Mouse (Mus musculus): Measurements from ENCODE around the gene Sowahb.

Sowahb gene

DNA sequence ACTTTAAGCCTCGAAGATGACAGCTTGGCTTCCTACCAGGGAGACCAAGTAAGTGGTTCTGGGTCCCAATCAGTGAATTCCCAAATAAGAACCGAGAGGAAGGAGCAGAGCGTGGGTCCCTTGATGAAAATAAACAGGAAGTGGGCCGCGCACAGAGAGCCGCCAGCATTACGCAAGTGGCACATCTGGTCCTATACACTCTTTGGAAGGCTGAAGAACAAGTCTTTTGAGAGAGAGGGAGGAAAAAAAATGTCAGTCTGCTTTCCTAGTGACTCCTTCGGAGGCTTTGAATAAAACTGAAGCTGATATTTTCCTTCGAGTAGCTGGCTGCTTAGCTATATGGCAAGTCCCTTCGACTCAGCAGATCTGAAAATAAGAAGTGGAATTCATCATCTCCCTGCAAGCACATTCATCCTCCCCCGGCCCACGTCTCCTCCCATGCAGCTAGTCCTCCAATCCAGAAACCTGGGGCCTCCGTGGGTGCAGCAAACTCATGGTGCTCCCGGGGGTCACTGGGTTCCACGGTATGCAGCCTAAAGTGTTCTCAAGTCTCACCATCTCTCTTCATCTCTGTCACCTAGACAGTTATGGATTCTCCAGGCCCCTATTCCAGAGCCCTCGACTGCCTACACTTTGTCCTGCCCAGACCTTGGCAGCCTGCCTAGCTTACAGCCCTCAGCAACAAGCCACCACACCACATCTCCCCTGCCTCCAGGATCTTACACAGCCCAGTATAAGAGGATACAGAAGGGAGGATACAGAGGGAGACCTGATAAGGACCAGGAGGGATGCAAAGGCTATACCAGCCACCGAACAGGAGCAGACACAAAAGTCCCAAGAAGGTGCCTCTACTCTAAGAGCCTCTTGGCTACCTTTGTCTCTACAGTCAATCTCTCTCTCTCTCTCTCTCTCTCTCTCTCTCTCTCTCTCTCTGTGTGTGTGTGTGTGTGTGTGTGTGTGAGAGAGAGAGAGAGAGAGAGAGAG, 43.8 kb downstream of the Sowahb start:
- no peak for DNase-seq

- DNase-seq: no peak
These were observed 44.8 kb downstream of the Sowahb start for GRCm38 (mm10) chr5:93000060-93000459.

- DNase-seq: no peak
These were observed 46.3 kb downstream of the Sowahb start for GRCm38 (mm10) chr5:92998494-92999016.

- peak; percentile 41 for DNase-seq
These were observed 47.2 kb downstream of the Sowahb start for GRCm38 (mm10) chr5:92997428-92998120.

DNA sequence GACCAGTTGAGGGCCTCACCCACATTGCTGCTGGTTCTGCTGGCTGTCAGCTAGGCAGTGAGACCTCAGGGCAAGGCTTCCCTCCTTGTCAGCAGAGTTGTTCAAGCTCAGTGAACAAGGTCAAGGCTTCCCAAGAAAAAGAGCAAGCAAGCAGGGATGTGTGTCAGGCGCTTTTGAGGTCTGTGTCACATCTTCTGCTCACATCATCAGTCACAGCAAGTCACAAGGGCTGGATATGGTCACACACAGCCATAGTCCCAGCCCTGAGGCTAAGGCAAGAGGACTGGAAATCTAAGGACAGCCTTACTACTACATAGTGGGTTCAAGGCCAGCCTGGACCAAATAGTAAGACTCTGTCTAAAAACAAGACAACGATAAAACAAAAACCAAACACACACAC, 50.0 kb downstream of the Sowahb start:
- DNase-seq: no peak

DNA sequence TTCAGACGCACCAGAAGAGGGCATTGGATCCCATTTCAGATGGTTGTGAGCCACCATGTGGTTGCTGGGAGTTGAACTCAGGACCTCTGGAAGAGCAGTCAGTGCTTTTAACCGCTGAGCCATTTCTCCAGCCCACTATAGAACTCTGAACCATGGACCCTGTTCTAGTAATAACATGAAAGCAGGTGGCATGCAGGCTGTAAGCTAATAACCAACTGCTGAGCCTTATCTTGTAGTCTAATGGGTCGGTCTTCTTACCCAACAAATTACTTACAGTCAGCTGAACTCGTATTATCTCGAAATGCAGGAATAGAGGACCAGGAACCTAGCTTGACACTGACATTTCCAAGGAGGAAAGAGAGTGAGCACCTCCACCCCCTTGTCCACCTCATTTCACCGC, 50.5 kb downstream of the Sowahb start:
- DNase-seq: no peak

DNA sequence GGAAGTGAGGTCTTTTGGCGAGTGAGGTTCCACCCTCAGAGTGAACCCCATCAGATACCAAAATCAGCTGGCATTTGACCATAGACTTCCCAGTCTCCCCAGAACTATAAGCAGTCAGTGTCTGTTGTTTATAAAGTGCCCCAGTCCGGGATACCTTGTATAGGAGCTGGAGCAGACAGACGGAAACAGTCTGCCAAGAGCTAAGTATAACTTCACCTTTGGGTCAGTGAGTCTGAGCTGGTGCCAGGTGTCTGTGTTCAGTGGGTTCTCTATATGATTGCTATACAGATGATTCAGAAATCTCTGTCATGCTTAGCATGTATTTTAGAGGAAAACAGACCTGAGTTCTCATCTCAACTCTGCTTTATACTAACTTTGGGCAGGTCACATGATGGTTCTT, 52.7 kb downstream of the Sowahb start:
- DNase-seq: no peak
